Mouse (Mus musculus) right cerebral cortex, postnatal 4 days (tissue): ENCODE data around the gene Urad.
A peak's percentile ranks its signal among the peaks of the same experiment; 100 is the strongest.

Experiments
- DNase-seq: peaks from one replicate; pipeline ENCODE4 v3.0.0-alpha.2; 2022

The Urad gene

DNA sequence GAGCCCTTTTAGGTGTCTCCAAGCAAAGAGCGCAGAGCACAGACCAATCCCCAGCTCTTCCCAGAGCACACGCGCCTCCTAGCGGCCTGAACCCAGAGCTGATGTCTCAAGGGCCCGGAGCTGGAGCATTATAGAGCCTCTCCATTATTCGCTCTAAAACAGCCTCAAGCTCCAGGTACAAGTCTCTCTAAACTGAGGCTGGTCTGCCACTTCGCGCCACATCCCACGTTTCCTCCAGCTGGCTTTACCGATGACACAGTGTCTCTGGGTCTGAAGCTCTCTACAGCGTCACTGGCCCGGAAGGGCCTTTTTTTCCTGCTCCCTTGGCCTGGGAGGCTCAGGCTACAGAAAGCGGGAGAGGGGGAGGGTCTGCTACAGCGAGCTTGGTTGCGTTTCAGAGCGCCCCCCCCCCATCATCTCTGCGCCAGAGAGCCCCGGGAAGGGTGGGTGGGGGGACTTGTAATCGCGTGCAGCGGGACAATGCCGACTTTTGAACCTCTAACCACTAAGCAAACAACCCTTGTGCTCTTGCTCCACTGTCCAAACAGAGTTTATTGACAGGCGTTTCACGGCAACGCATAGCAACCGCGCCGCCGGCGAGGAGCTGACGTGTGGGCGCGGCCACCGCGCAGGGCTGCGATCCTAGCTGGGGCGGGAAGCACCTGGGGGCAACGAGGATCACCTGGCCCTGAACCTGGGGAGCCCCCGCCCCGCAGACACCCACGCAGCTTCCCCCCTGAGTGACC is 22.8 kb downstream of the Urad start:
- no peak for DNase-seq

DNA sequence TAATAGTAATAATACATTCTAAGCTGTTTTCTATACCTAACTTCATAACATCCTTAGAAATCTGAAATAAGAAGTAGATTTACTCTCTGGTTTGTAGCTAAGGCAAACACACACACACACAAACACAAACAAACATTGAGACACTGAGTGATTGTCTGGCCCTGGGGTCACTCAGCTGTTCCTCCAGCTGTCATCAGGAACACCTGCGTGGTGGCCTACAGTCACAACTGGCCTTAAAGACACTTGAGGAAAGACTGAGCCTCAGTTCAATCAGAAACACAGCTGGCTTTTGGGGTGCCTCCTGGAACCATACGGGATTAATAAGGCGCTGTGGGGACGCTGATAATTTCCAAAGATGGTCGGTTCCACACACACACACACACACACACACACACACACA is 25.0 kb downstream of the Urad start:
- DNase-seq: no peak

DNA sequence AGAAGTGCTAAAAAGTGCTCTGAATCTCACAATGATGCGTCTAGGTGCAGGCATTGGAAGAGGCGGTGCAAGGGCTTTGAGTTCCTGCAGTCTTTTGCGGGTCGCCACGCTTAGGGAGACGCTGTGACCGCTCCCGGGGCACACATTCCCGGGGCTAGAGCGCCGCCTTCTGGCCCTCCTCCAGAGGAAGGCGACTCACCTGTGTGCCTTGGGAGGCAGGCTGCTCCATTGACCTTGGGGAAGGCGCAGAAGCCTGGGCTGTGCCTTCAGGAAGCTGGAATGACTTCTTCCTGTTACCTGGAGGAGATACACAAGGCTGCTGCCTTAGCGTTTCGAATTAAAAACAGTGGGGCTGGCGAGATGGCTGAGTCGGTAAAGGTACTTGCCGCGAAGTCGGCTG is 28.1 kb downstream of the Urad start:
- DNase-seq: peak; percentile 42

DNA sequence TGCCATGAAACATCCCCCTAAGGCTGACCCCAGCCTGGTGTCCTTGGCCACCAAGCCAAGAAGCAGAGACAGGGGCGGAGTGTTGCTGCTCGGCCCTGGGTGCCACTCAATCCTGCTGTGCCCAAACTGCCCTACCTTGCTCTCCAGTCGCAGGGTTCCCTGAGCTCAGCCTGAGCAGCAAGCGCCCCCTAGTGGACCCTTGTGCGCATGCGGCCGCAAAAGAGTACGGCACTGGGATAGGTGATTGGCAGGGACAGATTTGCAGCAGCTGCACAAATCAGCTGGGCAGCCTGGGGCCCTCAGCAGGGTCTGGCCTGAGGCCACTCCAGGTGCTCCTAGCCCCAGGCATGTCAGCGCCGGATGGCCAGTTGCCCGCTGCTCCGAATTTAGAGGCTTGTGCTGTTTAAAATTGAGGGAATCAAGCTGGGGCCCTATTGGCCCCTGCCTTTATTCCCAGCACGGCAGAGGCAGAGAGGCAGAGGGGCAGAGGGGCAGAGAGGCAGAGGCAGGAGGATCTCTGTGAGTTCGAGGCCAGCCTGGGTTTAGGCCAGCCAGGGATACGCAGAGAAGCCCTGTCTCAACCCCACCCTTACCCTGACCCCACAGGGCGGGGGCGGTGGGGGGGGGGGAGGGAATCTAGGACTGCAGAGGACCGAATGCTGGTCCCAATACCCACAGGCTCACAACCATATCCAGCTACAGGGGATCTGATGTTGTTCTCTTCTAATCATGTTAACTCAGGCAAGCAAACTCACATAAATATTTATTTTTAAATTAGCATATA is 28.9 kb downstream of the Urad start:
- DNase-seq: peak; percentile 67

DNA sequence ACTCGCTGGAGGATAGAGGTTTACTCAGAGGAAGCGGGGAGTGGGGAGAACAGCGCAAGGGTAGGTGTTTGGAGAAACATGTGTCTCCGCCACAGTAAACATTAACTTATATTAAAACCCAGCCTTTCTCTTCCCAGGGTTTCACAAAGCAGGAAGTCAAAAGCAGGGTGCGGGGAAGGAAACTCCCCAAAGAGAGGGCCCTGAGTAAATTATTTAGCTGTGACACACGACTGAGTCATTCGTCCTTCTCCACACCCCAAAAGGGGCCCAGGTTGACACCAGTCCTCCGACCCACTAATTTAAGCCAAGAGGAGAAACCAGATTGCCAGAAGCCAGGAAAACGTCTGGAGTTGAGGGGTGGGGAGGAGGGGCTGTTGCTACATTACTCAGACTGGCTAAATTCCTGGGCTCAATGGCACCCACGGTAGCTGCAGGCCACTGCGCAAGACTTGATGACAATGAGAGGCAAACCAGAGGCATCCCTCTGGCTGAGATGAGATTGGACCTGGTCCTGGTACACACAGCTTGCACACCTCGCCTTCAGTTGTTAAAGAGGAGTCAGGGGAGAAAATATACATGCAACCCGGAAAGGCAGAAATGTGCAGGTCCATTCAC is 29.6 kb downstream of the Urad start:
- DNase-seq: no peak

DNA sequence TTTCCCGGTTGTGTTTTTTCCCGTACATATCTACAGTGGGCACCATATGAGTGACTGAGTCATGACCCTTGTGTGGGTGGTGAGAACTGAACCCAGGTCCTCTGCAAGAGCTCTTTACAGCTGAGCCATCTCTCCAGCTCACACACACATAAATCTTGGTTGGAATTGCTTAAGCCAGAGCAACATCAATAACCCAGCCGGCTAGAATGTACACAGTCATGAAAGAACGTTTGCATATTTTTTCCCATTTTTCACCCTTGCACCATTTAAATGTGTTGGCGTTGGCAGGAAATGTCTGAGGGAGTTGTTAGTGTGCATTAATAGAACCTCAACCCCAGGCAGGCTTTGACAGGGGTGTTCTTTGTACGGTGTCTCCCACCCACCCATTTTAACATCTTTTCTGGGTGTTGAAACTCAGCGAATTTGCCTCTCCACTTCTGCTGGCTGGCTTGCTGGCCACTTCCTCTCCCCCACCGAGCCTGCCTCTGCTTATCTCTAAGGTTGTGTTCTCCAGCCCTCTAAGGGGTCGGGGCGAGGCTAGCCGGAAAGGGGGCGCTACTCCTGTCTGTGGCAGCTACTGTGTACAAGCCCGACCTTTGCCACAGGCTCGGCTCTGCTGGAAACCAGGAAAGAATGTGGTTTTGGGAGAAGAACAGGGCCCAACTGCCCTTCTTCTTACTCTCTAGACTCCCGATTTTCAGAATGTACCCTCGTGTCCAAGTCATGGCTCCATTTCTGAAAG is 30.3 kb downstream of the Urad start:
- no peak for DNase-seq

DNA sequence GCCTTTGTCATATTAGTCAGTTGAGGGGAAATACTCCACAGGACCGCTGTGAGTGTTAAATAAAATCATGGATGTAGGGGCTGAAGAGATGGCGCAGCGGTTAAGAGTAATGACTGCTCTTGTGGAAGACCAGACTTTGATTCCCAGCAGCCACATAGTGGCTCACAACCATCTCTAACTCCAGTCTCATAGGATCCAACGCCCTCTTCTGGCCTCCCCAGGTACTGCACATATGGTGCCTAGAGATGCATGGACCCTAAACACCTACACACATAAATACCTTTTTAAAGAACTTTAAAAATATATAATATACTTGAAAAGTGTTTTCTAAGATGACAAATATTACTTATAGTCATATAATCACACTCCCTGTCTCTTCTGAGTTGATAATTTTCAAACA is 37.9 kb downstream of the Urad start:
- no peak for DNase-seq

DNA sequence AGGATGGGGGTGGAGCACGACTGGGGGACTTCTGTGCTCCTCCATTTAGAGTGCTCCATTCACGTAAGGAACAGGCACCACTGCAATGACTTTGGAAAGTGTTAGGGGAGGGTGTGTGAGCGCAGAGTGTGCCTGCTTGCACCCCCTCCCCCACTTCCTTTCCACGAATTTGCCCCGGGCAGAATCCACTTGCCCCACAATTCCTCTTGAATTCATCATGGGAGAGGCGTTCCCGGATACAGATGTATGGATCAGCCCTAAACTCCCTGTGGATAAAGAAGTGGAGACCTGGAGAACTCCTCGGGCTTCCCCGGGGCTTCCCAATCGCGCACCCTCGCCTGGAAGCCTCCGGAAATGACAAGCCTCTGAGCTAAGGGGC is 44.7 kb downstream of the Urad start:
- no peak for DNase-seq

DNA sequence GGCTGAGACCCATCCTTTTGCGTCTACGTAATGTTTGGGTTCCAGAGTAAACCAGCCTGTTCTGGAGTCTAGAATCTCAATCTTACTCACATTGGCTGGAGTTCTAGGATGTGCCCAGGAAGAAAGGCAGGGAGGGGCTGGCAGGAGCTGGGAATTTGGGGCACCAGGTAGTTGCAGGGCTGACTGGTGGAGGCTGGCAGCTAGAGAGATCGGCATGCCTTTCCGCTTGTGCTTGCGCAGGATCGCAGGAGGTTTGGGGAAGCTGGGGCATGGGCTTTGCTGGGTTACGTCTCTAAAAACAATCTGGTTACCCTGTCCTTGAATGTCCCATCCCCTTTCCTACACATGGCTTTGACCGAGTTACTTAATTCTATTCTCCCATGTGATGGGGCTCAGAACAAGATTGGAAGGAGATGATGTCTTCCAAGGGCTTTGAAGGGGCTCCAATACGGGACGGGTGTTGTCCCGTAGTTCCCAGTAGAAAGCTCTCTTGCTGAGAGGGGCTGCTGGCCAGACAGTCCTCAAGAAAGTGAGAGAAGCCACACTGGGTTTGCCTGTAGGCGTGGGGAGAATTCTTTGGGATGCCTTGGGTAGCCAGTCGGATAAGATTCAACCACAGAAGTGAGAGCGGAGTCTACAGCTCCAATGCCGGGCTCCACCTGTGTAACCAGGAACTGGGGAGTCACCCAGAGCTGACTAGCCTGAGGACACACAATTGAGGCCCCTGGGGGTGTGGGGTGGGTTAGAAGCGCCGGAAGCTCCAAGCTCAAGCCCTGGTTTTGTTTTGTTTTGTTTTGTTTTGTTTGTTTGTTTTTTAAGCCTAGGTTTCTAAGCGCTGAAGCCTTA is 45.3 kb downstream of the Urad start:
- no peak for DNase-seq

DNA sequence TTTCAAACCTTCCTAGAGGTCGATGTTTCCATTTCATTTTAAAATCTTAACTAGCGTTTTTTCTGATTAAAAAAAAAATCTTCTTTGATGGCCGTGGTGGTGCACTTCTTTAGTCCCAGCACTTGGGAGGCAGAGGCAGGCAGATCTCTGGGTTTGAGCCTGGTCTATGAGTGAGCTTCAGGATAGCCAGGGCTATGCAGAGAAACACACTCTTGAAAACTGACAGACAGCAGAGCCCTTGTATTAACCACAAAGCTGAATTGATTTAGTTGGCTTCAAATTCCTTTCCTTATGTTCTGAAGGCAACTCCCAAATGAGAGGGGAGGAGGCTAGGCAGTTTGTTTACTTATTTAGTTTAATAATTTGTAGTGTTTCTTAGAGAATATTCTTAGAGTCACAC is 46.5 kb downstream of the Urad start:
- no peak for DNase-seq

DNA sequence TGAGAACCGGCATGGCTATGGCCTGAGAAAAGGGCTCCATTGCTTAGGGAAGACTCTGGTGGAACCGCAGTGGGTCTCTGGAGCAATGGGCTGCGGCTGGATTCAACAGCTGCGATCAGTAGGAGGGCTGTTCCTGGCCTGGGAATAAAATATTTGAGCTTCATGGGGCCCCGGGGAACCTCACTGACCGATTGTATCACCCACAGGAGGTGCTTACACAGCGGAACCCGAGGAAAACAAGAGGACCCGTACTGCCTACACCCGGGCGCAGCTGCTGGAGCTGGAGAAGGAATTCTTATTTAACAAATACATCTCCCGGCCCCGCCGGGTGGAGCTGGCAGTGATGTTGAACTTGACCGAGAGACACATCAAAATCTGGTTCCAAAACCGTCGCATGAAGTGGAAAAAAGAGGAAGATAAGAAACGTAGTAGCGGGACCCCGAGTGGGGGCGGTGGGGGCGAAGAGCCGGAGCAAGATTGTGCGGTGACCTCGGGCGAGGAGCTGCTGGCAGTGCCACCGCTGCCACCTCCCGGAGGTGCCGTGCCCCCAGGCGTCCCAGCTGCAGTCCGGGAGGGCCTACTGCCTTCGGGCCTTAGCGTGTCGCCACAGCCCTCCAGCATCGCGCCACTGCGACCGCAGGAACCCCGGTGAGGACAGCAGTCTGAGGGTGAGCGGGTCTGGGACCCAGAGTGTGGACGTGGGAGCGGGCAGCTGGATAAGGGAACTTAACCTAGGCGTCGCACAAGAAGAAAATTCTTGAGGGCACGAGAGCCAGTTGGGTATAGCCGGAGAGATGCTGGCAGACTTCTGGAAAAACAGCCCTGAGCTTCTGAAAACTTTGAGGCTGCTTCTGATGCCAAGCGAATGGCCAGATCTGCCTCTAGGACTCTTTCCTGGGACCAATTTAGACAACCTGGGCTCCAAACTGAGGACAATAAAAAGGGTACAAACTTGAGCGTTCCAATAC is 47.8 kb downstream of the Urad start:
- DNase-seq: no peak

DNA sequence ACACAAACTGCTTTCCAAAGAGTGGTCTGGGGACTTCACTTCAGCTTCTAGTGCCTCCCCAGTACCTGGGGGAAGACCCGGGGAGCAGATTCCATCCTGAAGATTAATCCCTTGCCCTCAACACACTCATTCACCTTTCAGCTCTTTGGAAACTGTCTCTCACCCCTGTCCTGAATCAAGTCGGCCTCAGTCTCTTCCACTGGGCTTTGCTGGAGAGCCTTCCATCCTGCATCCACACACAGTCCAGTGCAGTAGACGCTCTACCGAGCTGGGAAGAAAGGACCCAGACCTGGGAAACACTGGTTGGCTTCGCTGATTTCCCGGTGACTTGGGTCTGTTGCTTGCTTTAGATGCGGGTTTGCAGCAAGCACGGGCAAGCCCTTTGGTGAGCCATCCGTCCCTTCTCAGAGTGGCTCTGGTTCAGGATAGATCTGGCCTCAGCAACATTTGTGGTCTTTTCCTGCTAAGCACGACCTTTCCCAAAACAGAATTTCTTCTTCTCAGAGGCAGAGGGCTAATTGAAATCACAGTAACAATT is 49.4 kb downstream of the Urad start:
- DNase-seq: no peak

DNA sequence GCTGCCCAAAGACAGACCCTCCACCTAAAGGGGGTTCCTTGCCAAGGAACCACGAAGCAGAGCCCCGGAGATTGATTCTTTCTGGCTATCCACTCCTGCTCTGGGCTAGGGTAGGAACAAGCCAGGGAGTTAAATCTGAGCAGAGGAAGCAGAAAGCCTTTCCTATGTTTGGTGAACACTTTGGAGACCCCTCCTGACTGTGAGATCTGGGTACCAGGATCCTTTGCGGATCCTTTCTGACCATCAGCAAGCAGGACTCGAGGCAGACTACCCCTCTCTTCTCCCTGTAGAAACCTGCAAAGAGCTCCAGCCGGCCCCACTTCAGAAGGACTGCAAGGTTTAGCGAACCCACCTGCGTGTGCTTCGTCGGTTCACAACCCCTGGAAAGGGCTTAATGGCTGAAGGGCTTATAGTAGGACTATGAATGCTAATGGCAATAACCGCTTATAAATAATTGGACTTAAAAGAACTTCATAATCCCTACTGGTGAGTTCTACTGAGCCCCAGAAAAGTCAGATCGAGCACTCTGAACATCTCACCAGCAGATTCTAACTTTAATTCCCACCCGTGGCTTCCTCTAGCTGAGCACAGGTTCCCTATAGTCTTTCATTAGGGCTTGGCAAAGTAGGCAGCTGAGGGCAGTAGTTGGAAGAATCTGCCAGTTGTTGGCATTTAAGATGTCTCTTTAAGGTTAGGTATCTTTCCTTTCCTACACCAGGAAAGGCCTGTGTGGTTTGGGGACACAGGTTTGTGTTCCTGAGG is 50.0 kb downstream of the Urad start:
- DNase-seq: no peak

DNA sequence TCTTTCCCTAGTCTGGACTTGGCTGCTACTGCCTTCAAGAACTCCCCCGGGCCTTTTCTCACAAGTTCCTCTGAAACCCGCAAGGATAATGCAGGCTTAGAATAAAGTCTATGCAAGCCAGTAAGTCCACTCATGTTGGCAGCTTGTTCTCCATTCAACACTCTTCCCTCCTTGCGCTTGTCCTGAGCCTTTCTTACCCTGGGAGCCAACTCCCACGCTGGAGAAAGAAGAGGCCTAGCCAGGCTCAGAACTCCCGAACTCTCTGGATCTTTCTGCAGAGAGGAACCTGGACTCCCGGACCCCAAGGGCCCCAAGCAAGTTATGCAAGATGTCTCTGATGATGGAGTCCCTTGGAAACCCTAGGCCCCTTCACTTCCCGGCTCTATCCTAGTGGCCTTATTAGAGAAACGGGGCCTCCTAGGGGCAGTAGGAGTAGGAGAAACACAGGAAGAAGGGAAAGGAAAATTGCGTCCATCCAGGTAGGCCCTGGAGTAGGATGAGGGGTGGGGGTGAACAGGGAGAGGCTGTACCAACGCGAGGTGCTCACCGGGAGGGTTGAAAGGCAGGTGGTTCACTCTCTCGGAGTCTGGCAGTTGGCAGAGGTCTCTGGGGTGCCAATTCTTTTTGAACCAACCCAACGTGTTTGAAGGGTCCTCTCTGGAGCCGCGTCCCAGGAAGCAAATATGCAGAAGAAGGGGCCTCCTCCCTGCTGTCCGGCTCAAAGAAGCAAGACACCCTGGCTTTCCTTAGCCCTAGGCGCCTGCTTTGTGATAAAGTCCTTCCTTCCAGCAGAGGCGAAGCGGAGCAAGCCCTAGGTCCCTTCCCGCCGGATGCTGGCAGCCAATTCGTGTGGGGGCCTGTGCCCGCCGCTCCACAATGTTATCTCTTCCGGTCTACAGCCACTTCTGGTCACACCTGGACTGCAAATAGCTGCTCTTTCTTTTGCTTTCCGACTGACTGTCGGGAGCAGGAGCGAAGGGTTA is 51.3 kb downstream of the Urad start:
- DNase-seq: no peak

DNA sequence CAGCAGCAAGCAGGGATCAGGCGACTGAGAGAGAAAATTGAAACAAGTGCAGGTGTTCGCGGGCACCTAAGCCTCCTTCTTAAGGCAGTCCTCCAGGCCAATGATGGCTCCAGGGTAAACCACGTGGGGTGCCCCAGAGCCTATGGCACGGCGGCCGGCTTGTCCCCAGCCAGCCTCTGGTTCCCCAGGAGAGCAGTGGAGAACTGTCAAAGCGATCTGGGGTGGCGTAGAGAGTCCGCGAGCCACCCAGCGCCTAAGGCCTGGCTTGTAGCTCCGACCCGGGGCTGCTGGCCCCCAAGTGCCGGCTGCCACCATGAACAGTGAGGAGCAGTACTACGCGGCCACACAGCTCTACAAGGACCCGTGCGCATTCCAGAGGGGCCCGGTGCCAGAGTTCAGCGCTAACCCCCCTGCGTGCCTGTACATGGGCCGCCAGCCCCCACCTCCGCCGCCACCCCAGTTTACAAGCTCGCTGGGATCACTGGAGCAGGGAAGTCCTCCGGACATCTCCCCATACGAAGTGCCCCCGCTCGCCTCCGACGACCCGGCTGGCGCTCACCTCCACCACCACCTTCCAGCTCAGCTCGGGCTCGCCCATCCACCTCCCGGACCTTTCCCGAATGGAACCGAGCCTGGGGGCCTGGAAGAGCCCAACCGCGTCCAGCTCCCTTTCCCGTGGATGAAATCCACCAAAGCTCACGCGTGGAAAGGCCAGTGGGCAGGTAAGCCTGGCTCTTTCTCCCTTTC is 52.1 kb downstream of the Urad start, which contains the start of gene Pdx1:
Pdx1 (plus strand) TSS at position 34 of the 747 bp plus-strand sequence.
- no peak for DNase-seq

DNA sequence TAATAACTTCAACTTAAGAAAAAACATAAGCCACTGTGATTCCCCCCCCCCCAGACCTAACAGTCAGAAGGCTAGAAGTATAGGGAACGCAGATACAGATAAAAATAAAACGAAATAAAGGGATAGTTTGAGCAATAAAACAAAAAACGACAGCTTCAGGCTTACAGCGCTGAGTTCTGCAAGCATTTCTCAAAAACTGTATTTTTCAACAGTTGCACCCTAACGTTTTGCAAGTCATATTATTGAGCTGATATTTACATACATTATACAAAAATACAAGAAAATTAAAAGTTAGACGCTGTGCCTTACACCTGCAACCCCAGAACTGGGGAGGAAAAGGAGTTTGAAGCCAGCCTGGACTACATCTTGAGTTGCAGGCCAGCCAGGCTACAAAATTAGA is 52.9 kb downstream of the Urad start:
- no peak for DNase-seq

DNA sequence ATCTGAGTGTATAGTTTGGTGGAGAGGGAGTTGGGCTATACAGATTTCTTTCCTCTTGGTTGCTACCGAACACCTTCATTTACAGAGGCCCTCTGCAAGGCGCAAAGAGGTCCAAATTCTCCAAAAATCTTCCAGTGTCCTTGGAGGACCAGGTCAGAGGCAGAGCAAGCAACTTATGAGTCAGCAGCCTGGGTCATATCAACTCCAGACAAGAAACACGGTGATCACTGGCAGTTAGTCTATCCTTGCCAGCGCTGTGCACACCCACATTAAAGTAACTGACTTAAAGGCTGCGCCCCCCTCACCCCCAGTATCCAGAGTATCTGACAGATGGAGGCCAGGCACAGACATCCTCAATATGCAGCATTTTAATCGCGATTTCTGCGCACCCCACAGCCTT is 53.5 kb downstream of the Urad start:
- DNase-seq: no peak

DNA sequence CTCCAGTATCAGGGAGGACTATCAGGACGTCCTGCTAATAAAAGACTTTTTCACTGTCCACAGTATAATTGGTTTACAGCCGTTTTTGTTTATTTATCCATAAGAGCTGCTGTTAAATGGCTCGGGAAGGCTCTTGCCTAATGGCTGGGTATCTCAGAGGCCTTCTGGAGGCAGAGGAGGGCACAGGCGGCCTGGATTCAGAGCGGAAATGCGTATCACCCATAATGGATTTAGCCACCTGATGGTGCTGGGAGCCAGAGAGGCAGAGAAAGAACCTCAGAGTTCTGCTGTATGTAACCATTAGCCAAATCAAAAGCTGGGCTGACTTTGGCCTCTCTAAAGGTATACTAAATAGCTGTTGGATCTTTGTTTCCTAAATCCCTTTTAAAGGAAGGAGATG is 54.8 kb downstream of the Urad start:
- DNase-seq: no peak
